Mouse (Mus musculus) CH12.LX (cell line): ENCODE results near the gene 3110018I06Rik. TPM values are rescaled to one million over a fixed set of nuclear protein-coding genes. Genes with fewer than 3 reads are reported as not detected.

Source experiments
- DNase-seq: peaks from one replicate; pipeline ENCODE4 v3.0.0-alpha.2; 2013; ENCODE audit errors: extremely low read depth
- H3K27ac ChIP-seq: 2 replicates; pipeline ENCODE4 v1.5.1; 2012; ENCODE audit warnings: low read depth, mild to moderate bottlenecking, control low read depth, moderate library complexity; ENCODE audit not compliant: insufficient read depth
- H3K27me3 ChIP-seq: replicated peaks from 2 replicates; pipeline ENCODE3; 2012; ENCODE audit warnings: inconsistent platforms
- H3K36me3 ChIP-seq, 2 experiments: replicated peaks in 1 of 2; 2 replicates each; pipeline versions ENCODE3 to v1.6.1; 2012; ENCODE audit warnings: inconsistent platforms in 1 of 2, low read length in 1 of 2, mild to moderate bottlenecking in 1 of 2, mixed read lengths in 1 of 2, moderate library complexity in 1 of 2; ENCODE audit not compliant: control insufficient read depth in 1 of 2, insufficient read depth in 1 of 2
- H3K4me1 ChIP-seq, 2 experiments: 2 replicates each; pipeline ENCODE4 v1.6.1; 2012; ENCODE audit warnings: inconsistent platforms in 1 of 2, moderate library complexity in 1 of 2; ENCODE audit not compliant: insufficient read depth in 2 of 2, control insufficient read depth in 1 of 2
- H3K4me2 ChIP-seq: 2 replicates; pipeline ENCODE4 v1.6.1; 2012; ENCODE audit warnings: low read depth, mild to moderate bottlenecking, control low read depth; ENCODE audit not compliant: poor library complexity, insufficient read depth, severe bottlenecking
- H3K4me3 ChIP-seq, 3 experiments: fragments of 150-350 bp in 1 of 3; sonication (generic) in 1 of 3; replicated peaks in 1 of 3; 2 replicates each; pipeline versions ENCODE3 to v1.5.1; 2011 to 2012; ENCODE audit warnings: low read depth in 2 of 3, low read length in 2 of 3, mild to moderate bottlenecking in 2 of 3, moderate library complexity in 2 of 3, control low read depth in 1 of 3, improper control_type of control experiment in 1 of 3, inconsistent platforms in 1 of 3, mixed read lengths in 1 of 3; ENCODE audit not compliant: poor library complexity in 1 of 3
- H3K79me2 ChIP-seq: replicated peaks from 2 replicates; pipeline ENCODE4 v1.6.1; 2012; ENCODE audit warnings: mild to moderate bottlenecking, moderate library complexity; ENCODE audit not compliant: control insufficient read depth, poor library complexity, insufficient read depth, severe bottlenecking; ENCODE audit errors: extremely low read depth
- H3K9ac ChIP-seq: 2 replicates; pipeline ENCODE4 v1.6.1; 2012; ENCODE audit warnings: low read depth, mild to moderate bottlenecking, control low read depth, moderate library complexity; ENCODE audit not compliant: insufficient read depth
- H3K9me3 ChIP-seq: replicated peaks from 2 replicates; pipeline ENCODE3; 2012; ENCODE audit warnings: low read length, inconsistent platforms, mixed read lengths
- CHD1 ChIP-seq: IDR thresholded peaks from 2 replicates; pipeline ENCODE4 v1.6.1; 2012; ENCODE audit warnings: low read depth, low read length, improper control_type of control experiment, inconsistent platforms
- CHD2 ChIP-seq: IDR thresholded peaks from 2 replicates; pipeline ENCODE4 v1.6.1; 2011; ENCODE audit warnings: low read length, improper control_type of control experiment
- EP300 ChIP-seq: IDR thresholded peaks from 2 replicates; pipeline ENCODE4 v1.6.1; 2011; ENCODE audit warnings: low read length, improper control_type of control experiment
- HCFC1 ChIP-seq: IDR thresholded peaks from 2 replicates; pipeline ENCODE4 v1.6.1; 2012; ENCODE audit warnings: low read depth, mild to moderate bottlenecking, inconsistent platforms, low read length, improper control_type of control experiment
- MAFK ChIP-seq: IDR thresholded peaks from 2 replicates; pipeline ENCODE4 v1.6.1; 2011; ENCODE audit warnings: low read length, improper control_type of control experiment; ENCODE audit not compliant: insufficient replicate concordance
- MAX ChIP-seq: IDR thresholded peaks from 2 replicates; pipeline ENCODE4 v1.6.1; 2011; ENCODE audit warnings: low read length, improper control_type of control experiment
- NRF1 ChIP-seq: IDR thresholded peaks from 2 replicates; pipeline ENCODE4 v1.6.1; 2014; ENCODE audit warnings: low read depth, mild to moderate bottlenecking, inconsistent platforms, low read length, improper control_type of control experiment, moderate library complexity
- PAX5 ChIP-seq: IDR thresholded peaks from 2 replicates; pipeline ENCODE4 v1.6.1; 2012; ENCODE audit warnings: low read length, inconsistent platforms, mixed read lengths
- POLR2A ChIP-seq: IDR thresholded peaks from 2 replicates; pipeline ENCODE4 v1.6.1; 2011; ENCODE audit warnings: low read depth, mild to moderate bottlenecking, improper control_type of control experiment, low read length
- RAD21 ChIP-seq: IDR thresholded peaks from 2 replicates; pipeline ENCODE4 v1.6.1; 2011; ENCODE audit warnings: low read depth, mild to moderate bottlenecking, low read length, improper control_type of control experiment, moderate library complexity
- SMC3 ChIP-seq: IDR thresholded peaks from 2 replicates; pipeline ENCODE4 v1.6.1; 2011; ENCODE audit warnings: low read depth, low read length, improper control_type of control experiment
- TBP ChIP-seq: conservative IDR thresholded peaks from 2 replicates; pipeline ENCODE4 v1.6.1; 2011; ENCODE audit warnings: low read depth, low read length, improper control_type of control experiment
- TCF12 ChIP-seq: IDR thresholded peaks from 2 replicates; pipeline ENCODE4 v1.6.1; 2014; ENCODE audit warnings: low read depth, mild to moderate bottlenecking, inconsistent platforms, low read length, improper control_type of control experiment
- UBTF ChIP-seq: IDR thresholded peaks from 2 replicates; pipeline ENCODE4 v1.6.1; 2012; ENCODE audit warnings: low read depth, mild to moderate bottlenecking, inconsistent platforms, low read length, improper control_type of control experiment, moderate library complexity
- ZC3H11A ChIP-seq: IDR thresholded peaks from 2 replicates; pipeline ENCODE4 v1.6.1; 2012; ENCODE audit warnings: low read depth, mild to moderate bottlenecking, inconsistent platforms, low read length, improper control_type of control experiment
- ZKSCAN1 ChIP-seq: IDR thresholded peaks from 2 replicates; pipeline ENCODE4 v1.6.1; 2012; ENCODE audit warnings: low read depth, inconsistent platforms, low read length, improper control_type of control experiment, borderline replicate concordance
- ZMIZ1 ChIP-seq: IDR thresholded peaks from 2 replicates; pipeline ENCODE4 v1.6.1; 2012; ENCODE audit warnings: low read depth, mild to moderate bottlenecking, inconsistent platforms, low read length, improper control_type of control experiment
- ZNF384 ChIP-seq: IDR thresholded peaks from 2 replicates; pipeline ENCODE4 v1.6.1; 2012; ENCODE audit warnings: low read depth, low read length, improper control_type of control experiment, inconsistent platforms
- dilution Hi-C: fragments of 300-500 bp; cut with MboI; formaldehyde crosslinking; loops from 2 replicates; pipeline ENCODE4 v1.14.3; 2020; ENCODE audit warnings: low sequenced_read_pairs; ENCODE audit not compliant: extremely low pct_unique_long_range_greater_than_20kb, extremely low pct_ligation_motif_present
- in situ Hi-C: fragments of 300-500 bp; cut with MboI; formaldehyde crosslinking; loops from 3 replicates; pipeline ENCODE4 v1.14.3; 2019; ENCODE audit warnings: low sequenced_read_pairs, low pct_ligation_motif_present, low pct_unique_long_range_greater_than_20kb, mixed read lengths
- polyA plus RNA-seq: library from polyadenylated mRNA; unstranded; fragments of >175 nt; gene quantifications from 2 replicates; pipeline ENCODE4 v1.2.1, GENCODE M21; 2012; ENCODE audit warnings: low read depth; ENCODE audit not compliant: insufficient read length
- total RNA-seq, 2 experiments: library from RNA; depleted of rRNA; stranded (reverse); fragments of 300-350 nt in 1 of 2; fragments of >200 nt in 1 of 2; gene quantifications; 2 replicates each; pipeline ENCODE4 v1.2.3; 2012 to 2014

3110018I06Rik gene
- total and polyA plus RNA-seq, 3 experiments: not detected

DNA sequence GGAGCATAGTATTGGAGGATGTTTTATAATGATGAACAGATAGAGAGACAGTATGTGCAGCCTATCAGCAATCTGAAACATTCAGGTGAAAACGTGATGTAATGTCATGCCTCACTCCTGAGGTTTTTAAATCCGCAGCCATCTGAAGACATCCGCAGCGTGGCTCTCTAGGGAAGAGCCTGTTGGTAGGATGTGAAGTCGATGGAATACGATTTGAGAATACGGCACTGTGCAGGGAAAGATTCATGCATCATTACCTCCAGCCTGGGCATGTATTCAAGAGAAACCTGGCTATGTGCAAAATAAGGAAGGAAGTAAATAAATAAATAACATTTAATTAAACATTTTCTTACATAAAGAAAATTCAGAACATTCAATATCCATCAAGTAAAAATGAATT is 44.4 kb downstream of the 3110018I06Rik start:
- dilution Hi-C loops (no loop called here), in situ Hi-C loops (no loop called here)
- no peaks in the 10 kb centered on the region for H3K79me2 ChIP-seq
- H3K4me3 ChIP-seq: no peak overlapping the region
- no peaks in the 10 kb centered on the region for H3K4me1 ChIP-seq
- no peak for DNase-seq
- H3K27me3 ChIP-seq: no peaks in the 10 kb centered on the region
- H3K36me3 ChIP-seq: no peaks in the 10 kb centered on the region
- TF ChIP-seq TCF12: no peak
- TF ChIP-seq ZC3H11A: no peak
- TF ChIP-seq ZKSCAN1: no peak
- no peak for TF ChIP-seq PAX5
- TF ChIP-seq MAX: no peak
- TF ChIP-seq UBTF: no peak
- no peak for TF ChIP-seq TBP
- no peak for TF ChIP-seq HCFC1
- TF ChIP-seq ZMIZ1: no peak
- no peak for TF ChIP-seq NRF1
- TF ChIP-seq EP300: no peak
- TF ChIP-seq POLR2A: no peak
- TF ChIP-seq ZNF384: no peak
- TF ChIP-seq SMC3: no peak
- TF ChIP-seq CHD2: no peak
- TF ChIP-seq MAFK: no peak
- no peak for TF ChIP-seq RAD21
- TF ChIP-seq CHD1: no peak
- no peak overlapping the region for H3K9ac ChIP-seq
- H3K4me2 ChIP-seq: no peak overlapping the region
- H3K9me3 ChIP-seq: peaks cover 58% of the 10 kb centered on the region
- no peak overlapping the region for H3K27ac ChIP-seq
